Mouse (Mus musculus) adrenal gland, postnatal 36 days (tissue): ENCODE data around the gene Rpl22. TPM values are rescaled to one million over a fixed set of nuclear protein-coding genes. Genes with fewer than 3 reads are reported as not detected.

Experiments used
- total RNA-seq, 2 experiments: library from RNA; stranded (reverse); gene quantifications; 2 replicates each; pipeline ENCODE4 v1.2.3; 2021

Rpl22 gene
- total RNA-seq, 2 experiments from 2014 or later: 496 to 507 TPM

Other genes starting within 250 kb of the Rpl22 start
- 1 to 10 TPM; 1.7 to 3.0 TPM for gene Tnfrsf25, start 209.8 kb upstream of the Rpl22 start, total RNA-seq
- 1 to 10 TPM; 1.2 to 1.5 TPM for gene Espn, start 173.4 kb upstream of the Rpl22 start, total RNA-seq
- gene Hes2, start 166.9 kb upstream of the Rpl22 start, total RNA-seq: not detected
- 10 to 100 TPM; 37.1 to 53.6 TPM for gene Acot7, start 147.6 kb upstream of the Rpl22 start, total RNA-seq
- 1 to 10 TPM; 4.7 to 7.2 TPM for gene Gpr153, start 51.5 kb upstream of the Rpl22 start, total RNA-seq
- gene Hes3, start 34.1 kb upstream of the Rpl22 start, total RNA-seq: not detected
- gene Icmt, start 28.5 kb upstream of the Rpl22 start, total RNA-seq: 10 to 100 TPM; 49.0 to 50.2 TPM
- gene Rnf207, start 6.7 kb upstream of the Rpl22 start, total RNA-seq: under 1 TPM; 0.46 to 0.96 TPM
- 1 to 10 TPM; 5.0 to 5.4 TPM for gene Chd5, start 12.9 kb downstream of the Rpl22 start, total RNA-seq
- 1 to 10 TPM; 2.7 to 5.1 TPM for gene Nphp4, start 151.0 kb downstream of the Rpl22 start, total RNA-seq
- 1 to 10 TPM; 3.9 to 4.7 TPM for gene Kcnab2, start 152.1 kb downstream of the Rpl22 start, total RNA-seq